Mouse (Mus musculus) right cerebral cortex, postnatal 14 days (tissue): ENCODE measurements at regions not wholly inside any gene's neighbourhood (a gene's known extent, or its start where the extent isn't known, plus 50 kb on each side); places are given as distances from the start of the nearest gene placed in this dataset.

Experiments used
- DNase-seq: peaks from one replicate; pipeline ENCODE4 v3.0.0; 2022

- DNase-seq = no peak
These were observed 360.0 kb upstream of the Meox2 start for GRCm38 (mm10) chr12:36748345-36748744.

GRCm38 (mm10) chr12:36765315-36766058, 342.9 kb upstream of the Meox2 start:
- DNase-seq = no peak

GRCm38 (mm10) chr12:36766167-36766566, 342.2 kb upstream of the Meox2 start:
- no peak for DNase-seq

- no peak for DNase-seq
These were observed 327.6 kb upstream of the Meox2 start for GRCm38 (mm10) chr12:36780761-36781160.

- DNase-seq = no peak
These were observed 317.5 kb upstream of the Meox2 start for GRCm38 (mm10) chr12:36790866-36791265.

GRCm38 (mm10) chr12:36791430-36791829, 316.9 kb upstream of the Meox2 start:
- DNase-seq = no peak

- no peak for DNase-seq
These were observed 316.1 kb upstream of the Meox2 start for GRCm38 (mm10) chr12:36792205-36792604.

GRCm38 (mm10) chr12:36793799-36794198, 314.5 kb upstream of the Meox2 start:
- DNase-seq = no peak

- no peak for DNase-seq
These were observed 312.1 kb upstream of the Meox2 start for GRCm38 (mm10) chr12:36796201-36796600.

GRCm38 (mm10) chr12:36817938-36818337, 290.4 kb upstream of the Meox2 start:
- no peak for DNase-seq

- DNase-seq = no peak
These were observed 289.5 kb upstream of the Meox2 start for GRCm38 (mm10) chr12:36818852-36819251.

GRCm38 (mm10) chr12:36826766-36827165, 281.6 kb upstream of the Meox2 start:
- DNase-seq = no peak

GRCm38 (mm10) chr12:36831307-36831997, 276.9 kb upstream of the Meox2 start:
- DNase-seq = no peak

GRCm38 (mm10) chr12:36842957-36843356, 265.4 kb upstream of the Meox2 start:
- no peak for DNase-seq

GRCm38 (mm10) chr12:36845130-36845529, 263.2 kb upstream of the Meox2 start:
- DNase-seq = no peak

GRCm38 (mm10) chr12:36849086-36849485, 259.3 kb upstream of the Meox2 start:
- no peak for DNase-seq

GRCm38 (mm10) chr12:36863113-36863512, 245.2 kb upstream of the Meox2 start:
- DNase-seq = no peak

GRCm38 (mm10) chr12:36880724-36881123, 227.6 kb upstream of the Meox2 start:
- DNase-seq = no peak

- no peak for DNase-seq
These were observed 195.0 kb upstream of the Meox2 start for GRCm38 (mm10) chr12:36913364-36913763.

- no peak for DNase-seq
These were observed 190.7 kb upstream of the Meox2 start for GRCm38 (mm10) chr12:36917576-36918106.

GRCm38 (mm10) chr12:36918294-36918876, 190.0 kb upstream of the Meox2 start:
- DNase-seq = no peak

GRCm38 (mm10) chr12:36923558-36923957, 184.8 kb upstream of the Meox2 start:
- DNase-seq = no peak

GRCm38 (mm10) chr12:36926225-36926624, 182.1 kb upstream of the Meox2 start:
- no peak for DNase-seq

GRCm38 (mm10) chr12:36933118-36933610, 175.2 kb upstream of the Meox2 start:
- no peak for DNase-seq
